ENCODE assay signal across 13 mouse cellular contexts in the genomic region with DNA sequence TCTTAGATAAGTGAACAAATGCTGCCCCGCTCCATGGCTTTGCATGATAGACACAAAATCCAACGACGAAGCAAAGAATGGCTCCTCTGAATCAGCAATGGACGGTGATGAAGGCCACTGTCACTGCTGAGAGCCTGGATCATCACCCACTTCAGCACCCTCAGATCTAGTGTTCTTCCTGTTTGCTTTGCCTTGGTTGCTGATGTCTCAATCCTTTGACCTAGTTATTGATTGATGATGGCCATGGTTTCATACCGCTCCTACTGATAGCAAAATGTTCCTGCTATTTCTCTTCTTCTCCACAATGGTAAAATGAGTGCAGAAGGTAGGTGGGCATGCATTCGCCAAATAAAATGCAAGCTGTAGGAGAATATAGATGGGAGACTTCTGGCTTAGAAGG.
"Had no signal": no experiment of that assay in that cellular context is flagged by ENCODE, and none has a peak within 500 bp of the region (broad histone marks: within the 10 kb centered on the region; RNA-seq: fewer than 3 reads in every experiment).

No protein-coding gene starts in this region.

- DNase-seq: kidney, adult 8-10 months; kidney, postnatal 25 days; layer of hippocampus, adult 9-11 months; lung, adult 2 months; lung, postnatal 36 days; right cerebral cortex, adult 18-20 months; right cerebral cortex, postnatal 25 days; thymus, postnatal 36 days had no signal

- H3K36me3 ChIP-seq: limb, embryonic 10.5 days; midbrain, embryonic 13.5 days; neural tube, embryonic 15.5 days had no signal

- ATAC-seq: intestine, postnatal 0 days; lung, postnatal 0 days had no signal

- H3K9me3 ChIP-seq: limb, embryonic 10.5 days; midbrain, embryonic 13.5 days; neural tube, embryonic 15.5 days had no signal

- H3K4me1 ChIP-seq: limb, embryonic 10.5 days had no signal

- H3K9ac ChIP-seq: midbrain, embryonic 13.5 days; neural tube, embryonic 15.5 days had no signal

- H3K27me3 ChIP-seq: midbrain, embryonic 13.5 days; neural tube, embryonic 15.5 days had no signal

- H3K27ac ChIP-seq: limb, embryonic 10.5 days; neural tube, embryonic 15.5 days had no signal

- H3K4me2 ChIP-seq: midbrain, embryonic 13.5 days; neural tube, embryonic 15.5 days had no signal

- H3K4me3 ChIP-seq: limb, embryonic 10.5 days; midbrain, embryonic 13.5 days; neural tube, embryonic 15.5 days had no signal
